Mouse (Mus musculus) heart, embryonic 11.5 days (tissue): ENCODE measurements at regions not wholly inside any gene's neighbourhood (a gene's known extent, or its start where the extent isn't known, plus 50 kb on each side); places are given as distances from the start of the nearest gene placed in this dataset.

Experiments
- ATAC-seq: fragments of 200-750 bp; cut with Nextera tagmentation; replicated peaks from 2 replicates; pipeline ENCODE4 v1.8.0; 2017; ENCODE audit warnings: moderate library complexity; ENCODE audit not compliant: insufficient number of reproducible peaks, low FRiP score, low TSS enrichment
- H3K27ac ChIP-seq: fragments of 300-500 bp; sonication (generic); 2 replicates; pipeline ENCODE4 v1.5.1; 2014; ENCODE audit warnings: mild to moderate bottlenecking, low read depth, low read length
- H3K27me3 ChIP-seq: fragments of 300-500 bp; sonication (generic); 2 replicates; pipeline ENCODE4 v1.6.1; 2014; ENCODE audit warnings: mild to moderate bottlenecking, low read length, mixed read lengths; ENCODE audit not compliant: control insufficient read depth, insufficient read depth
- H3K36me3 ChIP-seq: fragments of 300-500 bp; sonication (generic); 2 replicates; pipeline ENCODE4 v1.6.1; 2014; ENCODE audit warnings: mild to moderate bottlenecking, low read length, moderate library complexity, mixed read lengths; ENCODE audit not compliant: control insufficient read depth, insufficient read depth
- H3K4me1 ChIP-seq: fragments of 300-500 bp; sonication (generic); 2 replicates; pipeline ENCODE4 v1.6.1; 2014; ENCODE audit warnings: low read length; ENCODE audit not compliant: control insufficient read depth, insufficient read depth
- H3K4me2 ChIP-seq: fragments of 300-500 bp; sonication (generic); 2 replicates; pipeline ENCODE4 v1.6.1; 2014; ENCODE audit warnings: mild to moderate bottlenecking, moderate library complexity
- H3K4me3 ChIP-seq: fragments of 300-500 bp; sonication (generic); 2 replicates; pipeline ENCODE4 v1.5.1; 2014; ENCODE audit warnings: low read depth, low read length
- H3K9ac ChIP-seq: fragments of 300-500 bp; sonication (generic); 2 replicates; pipeline ENCODE4 v1.6.1; 2014; ENCODE audit warnings: mild to moderate bottlenecking, low read depth, low read length, moderate library complexity
- H3K9me3 ChIP-seq: fragments of 300-500 bp; sonication (generic); replicated peaks from 2 replicates; pipeline ENCODE4 v1.6.1; 2016; ENCODE audit warnings: low read length; ENCODE audit not compliant: control insufficient read depth
- WGBS: fragments of 180-500 bp; shearing (Covaris S2); extraction: QIAGEN DNeasy Blood & Tissue Kit; methylation state at CpG from one replicate; pipeline ENCODE4 v1.1.7; 2014; ENCODE audit not compliant: insufficient replicate concordance; 5-methylcytosine and 5-hydroxymethylcytosine counted together

- Histone ChIP-seq H3K27me3 (no peaks in the 10 kb centered on the region), H3K36me3 (no peaks in the 10 kb centered on the region), H3K4me2 (no peak overlapping the region), H3K9me3 (no peaks in the 10 kb centered on the region), H3K4me3 (no peak overlapping the region), H3K4me1 (no peaks in the 10 kb centered on the region), H3K9ac (no peak overlapping the region), H3K27ac (no peak overlapping the region)
- 73% methylated on average over 10 of the region's 10 CpGs for WGBS
- no peak for ATAC-seq
These were observed 141.7 kb downstream of the Pou4f1 start for GRCm38 (mm10) chr14:104326089-104326488.

GRCm38 (mm10) chr14:104300141-104300540 lies 167.7 kb downstream of the Pou4f1 start:
- 73% methylated on average over 5 of the region's 5 CpGs for WGBS
- ATAC-seq: no peak
- no peaks in the 10 kb centered on the region for H3K9me3 ChIP-seq
- no peak overlapping the region for H3K27ac ChIP-seq
- H3K4me1 ChIP-seq: no peaks in the 10 kb centered on the region
- H3K4me3 ChIP-seq: no peak overlapping the region
- no peaks in the 10 kb centered on the region for H3K27me3 ChIP-seq
- no peak overlapping the region for H3K9ac ChIP-seq
- H3K36me3 ChIP-seq: no peaks in the 10 kb centered on the region
- no peak overlapping the region for H3K4me2 ChIP-seq

- no peak overlapping the region for H3K4me2 ChIP-seq
- 52% methylated on average over 4 of the region's 4 CpGs for WGBS
- H3K27ac ChIP-seq: no peak overlapping the region
- H3K4me1 ChIP-seq: no peaks in the 10 kb centered on the region
- no peak overlapping the region for H3K9ac ChIP-seq
- H3K36me3 ChIP-seq: no peaks in the 10 kb centered on the region
- no peaks in the 10 kb centered on the region for H3K27me3 ChIP-seq
- H3K4me3 ChIP-seq: no peak overlapping the region
- H3K9me3 ChIP-seq: no peaks in the 10 kb centered on the region
- no peak for ATAC-seq
These were observed 169.5 kb downstream of the Pou4f1 start for GRCm38 (mm10) chr14:104298312-104298711.

- Histone ChIP-seq H3K4me2 (no peak overlapping the region), H3K9me3 (no peaks in the 10 kb centered on the region), H3K9ac (no peak overlapping the region), H3K36me3 (no peaks in the 10 kb centered on the region), H3K27ac (no peak overlapping the region), H3K27me3 (no peaks in the 10 kb centered on the region), H3K4me1 (no peaks in the 10 kb centered on the region), H3K4me3 (no peak overlapping the region)
- WGBS: 71% methylated on average over 15 of the region's 15 CpGs
- ATAC-seq: no peak
These were observed 170.2 kb downstream of the Pou4f1 start for GRCm38 (mm10) chr14:104297316-104298311.

GRCm38 (mm10) chr14:104293814-104294213 lies 174.0 kb downstream of the Pou4f1 start:
- H3K4me1 ChIP-seq: no peaks in the 10 kb centered on the region
- H3K36me3 ChIP-seq: no peaks in the 10 kb centered on the region
- H3K27ac ChIP-seq: no peak overlapping the region
- peak; percentile 52; the same call in 1 of the 2 replicates for ATAC-seq
- 47% methylated on average over 4 of the region's 4 CpGs for WGBS
- no peaks in the 10 kb centered on the region for H3K9me3 ChIP-seq
- H3K4me2 ChIP-seq: no peak overlapping the region
- H3K4me3 ChIP-seq: no peak overlapping the region
- H3K9ac ChIP-seq: no peak overlapping the region
- no peaks in the 10 kb centered on the region for H3K27me3 ChIP-seq

GRCm38 (mm10) chr14:104293147-104293546 lies 174.7 kb downstream of the Pou4f1 start:
- Histone ChIP-seq H3K4me3 (no peak overlapping the region), H3K4me1 (no peaks in the 10 kb centered on the region), H3K27me3 (no peaks in the 10 kb centered on the region), H3K9me3 (no peaks in the 10 kb centered on the region), H3K9ac (no peak overlapping the region), H3K4me2 (no peak overlapping the region), H3K36me3 (no peaks in the 10 kb centered on the region), H3K27ac (no peak overlapping the region)
- ATAC-seq: no peak
- 97% methylated on average over 2 of the region's 2 CpGs for WGBS

- H3K4me1 ChIP-seq: no peaks in the 10 kb centered on the region
- H3K27ac ChIP-seq: no peak overlapping the region
- H3K4me3 ChIP-seq: no peak overlapping the region
- H3K9ac ChIP-seq: no peak overlapping the region
- H3K27me3 ChIP-seq: no peaks in the 10 kb centered on the region
- no peak overlapping the region for H3K4me2 ChIP-seq
- ATAC-seq: no peak
- no peaks in the 10 kb centered on the region for H3K36me3 ChIP-seq
- no peaks in the 10 kb centered on the region for H3K9me3 ChIP-seq
- WGBS: 85% methylated on average over 6 of the region's 6 CpGs
These were observed 187.4 kb downstream of the Pou4f1 start for GRCm38 (mm10) chr14:104280353-104280752.

GRCm38 (mm10) chr14:104279890-104280289 lies 187.9 kb downstream of the Pou4f1 start:
- no peaks in the 10 kb centered on the region for H3K4me1 ChIP-seq
- WGBS: 72% methylated on average over 5 of the region's 5 CpGs
- H3K4me3 ChIP-seq: no peak overlapping the region
- no peak overlapping the region for H3K9ac ChIP-seq
- H3K4me2 ChIP-seq: no peak overlapping the region
- no peak for ATAC-seq
- H3K27ac ChIP-seq: no peak overlapping the region
- no peaks in the 10 kb centered on the region for H3K27me3 ChIP-seq
- no peaks in the 10 kb centered on the region for H3K9me3 ChIP-seq
- H3K36me3 ChIP-seq: no peaks in the 10 kb centered on the region

- no peak overlapping the region for H3K4me3 ChIP-seq
- 66% methylated on average over 4 of the region's 4 CpGs for WGBS
- ATAC-seq: no peak
- H3K4me2 ChIP-seq: no peak overlapping the region
- no peaks in the 10 kb centered on the region for H3K36me3 ChIP-seq
- no peaks in the 10 kb centered on the region for H3K27me3 ChIP-seq
- no peaks in the 10 kb centered on the region for H3K4me1 ChIP-seq
- no peak overlapping the region for H3K27ac ChIP-seq
- no peaks in the 10 kb centered on the region for H3K9me3 ChIP-seq
- H3K9ac ChIP-seq: no peak overlapping the region
These were observed 193.0 kb downstream of the Pou4f1 start for GRCm38 (mm10) chr14:104274752-104275151.
